Mouse (Mus musculus): ENCODE measurements around the gene Guca1b. TPM values are rescaled to one million over a fixed set of nuclear protein-coding genes. Genes with fewer than 3 reads are reported as not detected.

The Guca1b gene
- polyA plus RNA-seq, 1 experiment = 0.36 TPM

DNA sequence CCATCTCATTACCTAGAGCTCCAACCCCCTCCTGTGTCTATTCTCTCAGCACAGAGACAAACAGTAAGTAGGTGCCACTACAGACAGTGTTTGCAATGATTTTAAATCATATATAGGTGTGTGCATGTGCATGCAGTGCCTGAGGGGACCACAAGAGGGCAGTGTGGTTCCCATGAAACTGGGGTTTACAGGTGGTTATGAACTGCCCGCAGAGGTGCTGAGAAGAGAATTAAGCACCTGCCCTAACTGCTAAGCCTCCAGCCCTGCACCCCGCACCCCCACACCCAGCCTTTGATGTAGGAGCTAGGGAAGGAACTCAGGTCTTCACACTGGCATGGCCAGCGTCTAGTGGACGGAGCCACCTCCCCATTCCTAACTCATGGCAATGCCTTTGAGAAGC is 1.5 kb downstream of the Guca1b start:
- H3K4me1 ChIP-seq (ENCODE audit: control insufficient read depth, insufficient read depth, low read length) = peaks cover 3% of the 10 kb centered on the region
- TF ChIP-seq POLR2A (IDR thresholded peaks at IDR 0.05; ENCODE audit: control insufficient read depth, low read depth, low read length) (no peak), CTCF (IDR thresholded peaks at IDR 0.05; ENCODE audit: control insufficient read depth, insufficient read depth, insufficient replicate concordance, low read depth, low read length) (peak; percentile 82; the same call in 1 of the 2 replicates)
- no peaks in the 10 kb centered on the region for H3K27me3 ChIP-seq (ENCODE audit: control insufficient read depth, insufficient read depth, low read length)
- H3K27ac ChIP-seq (ENCODE audit: control insufficient read depth, insufficient read depth, low read depth, low read length) = no peak overlapping the region
- no peaks in the 10 kb centered on the region for H3K36me3 ChIP-seq (ENCODE audit: control insufficient read depth, insufficient read depth, low read length)
- H3K4me3 ChIP-seq (ENCODE audit: control insufficient read depth, low read depth, low read length) = no peak overlapping the region

DNA sequence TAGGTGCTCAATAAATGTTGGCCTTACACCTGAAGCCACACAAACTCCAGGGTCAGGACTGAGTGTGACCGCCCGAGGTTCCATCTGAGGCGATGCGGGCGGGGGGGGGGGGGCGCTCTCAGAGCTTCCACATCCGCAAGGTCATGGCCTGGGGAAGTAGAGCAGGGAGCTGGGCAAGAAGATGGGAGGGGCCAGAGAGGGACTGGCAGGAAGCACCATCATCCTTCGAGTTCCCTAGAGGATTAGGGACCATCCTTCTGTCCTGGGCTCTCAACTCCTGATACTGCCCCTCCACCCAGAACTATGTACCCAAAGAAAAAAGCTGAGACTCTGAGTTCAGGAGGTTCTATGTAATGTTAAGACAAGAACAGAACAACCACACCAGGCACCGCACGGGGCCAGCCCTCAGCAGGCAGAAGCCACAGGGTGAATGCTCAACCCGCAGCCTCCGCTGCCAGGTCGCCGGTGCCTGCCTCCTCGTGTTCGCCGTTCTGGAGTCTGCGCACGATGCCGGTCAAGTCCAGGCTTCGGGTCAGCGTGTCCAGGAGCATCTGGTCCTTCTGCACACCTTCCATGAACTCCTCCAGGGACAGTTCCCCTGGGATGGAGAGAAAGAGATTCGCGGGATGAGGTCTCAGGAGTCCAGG is 9.2 kb downstream of the Guca1b start:
- H3K4me1 ChIP-seq (ENCODE audit: control insufficient read depth, insufficient read depth, low read length) = peaks cover 23% of the 10 kb centered on the region
- TF ChIP-seq POLR2A (IDR thresholded peaks at IDR 0.05; ENCODE audit: control insufficient read depth, low read depth, low read length) (no peak), CTCF (IDR thresholded peaks at IDR 0.05; ENCODE audit: control insufficient read depth, insufficient read depth, insufficient replicate concordance, low read depth, low read length) (no peak)
- H3K27ac ChIP-seq (ENCODE audit: control insufficient read depth, insufficient read depth, low read depth, low read length) = no peak overlapping the region
- peak overlapping the region; percentile 47 for H3K4me3 ChIP-seq (ENCODE audit: control insufficient read depth, low read depth, low read length)
- no peaks in the 10 kb centered on the region; the same call in 1 of the 2 replicates for H3K27me3 ChIP-seq (ENCODE audit: control insufficient read depth, insufficient read depth, low read length)
- no peaks in the 10 kb centered on the region for H3K36me3 ChIP-seq (ENCODE audit: control insufficient read depth, insufficient read depth, low read length)

DNA sequence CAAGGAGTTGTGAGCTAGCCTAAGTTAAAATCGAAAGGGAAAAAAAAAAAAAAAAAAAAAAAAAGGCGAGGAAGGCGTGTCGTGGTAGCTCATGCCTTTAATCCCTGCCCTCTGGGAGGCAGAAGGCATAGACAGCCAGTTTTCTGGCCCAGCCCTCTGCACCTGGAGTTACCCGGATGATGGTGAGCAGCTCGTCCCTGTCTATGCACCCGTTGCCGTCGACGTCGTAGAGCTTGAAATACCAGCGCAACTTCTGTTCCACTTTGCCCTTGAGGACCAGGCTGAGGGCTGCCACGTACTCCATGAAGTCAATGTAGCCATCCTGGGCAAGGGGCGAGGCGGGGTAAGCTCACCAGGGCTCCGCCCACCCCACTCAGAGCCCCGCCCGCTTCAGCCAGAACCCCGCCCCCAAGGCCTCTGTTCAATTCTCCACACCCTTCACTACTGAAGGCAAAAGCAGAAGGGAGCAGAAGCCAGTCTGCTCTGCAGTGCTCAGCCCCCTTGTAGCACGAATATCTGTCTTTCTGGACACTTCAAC is 10.3 kb downstream of the Guca1b start:
- H3K4me1 ChIP-seq (ENCODE audit: control insufficient read depth, insufficient read depth, low read length) = peaks cover 23% of the 10 kb centered on the region
- H3K36me3 ChIP-seq (ENCODE audit: control insufficient read depth, insufficient read depth, low read length) = no peaks in the 10 kb centered on the region
- TF ChIP-seq POLR2A (IDR thresholded peaks at IDR 0.05; ENCODE audit: control insufficient read depth, low read depth, low read length) = no peak
- TF ChIP-seq CTCF (IDR thresholded peaks at IDR 0.05; ENCODE audit: control insufficient read depth, insufficient read depth, insufficient replicate concordance, low read depth, low read length) = no peak
- no peaks in the 10 kb centered on the region; the same call in 1 of the 2 replicates for H3K27me3 ChIP-seq (ENCODE audit: control insufficient read depth, insufficient read depth, low read length)
- peak overlapping the region; percentile 65 for H3K4me3 ChIP-seq (ENCODE audit: control insufficient read depth, low read depth, low read length)
- no peak overlapping the region for H3K27ac ChIP-seq (ENCODE audit: control insufficient read depth, insufficient read depth, low read depth, low read length)

DNA sequence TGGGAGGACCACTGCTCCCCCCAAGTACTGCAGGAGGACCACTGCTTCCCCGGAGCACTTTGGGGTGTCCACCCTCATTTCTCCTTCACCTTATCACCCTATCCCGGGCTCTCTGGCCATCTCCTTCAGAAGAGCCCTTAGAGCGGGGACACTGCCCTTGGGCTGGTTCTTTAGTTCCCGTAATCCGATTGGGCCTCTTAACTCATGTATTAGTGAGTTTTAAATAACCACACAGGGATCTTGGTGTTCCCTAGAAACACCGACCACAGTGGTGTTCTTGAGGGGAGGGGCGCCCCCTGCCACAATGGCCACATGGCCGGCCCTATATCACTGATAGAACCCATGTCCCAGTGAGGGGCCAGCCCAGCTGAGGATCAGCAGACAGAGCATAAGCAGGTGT is 13.9 kb downstream of the Guca1b start:
- TF ChIP-seq POLR2A (IDR thresholded peaks at IDR 0.05; ENCODE audit: control insufficient read depth, low read depth, low read length) (no peak), CTCF (IDR thresholded peaks at IDR 0.05; ENCODE audit: control insufficient read depth, insufficient read depth, insufficient replicate concordance, low read depth, low read length) (no peak)
- H3K4me3 ChIP-seq (ENCODE audit: control insufficient read depth, low read depth, low read length) = no peak overlapping the region
- H3K4me1 ChIP-seq (ENCODE audit: control insufficient read depth, insufficient read depth, low read length) = peaks cover 15% of the 10 kb centered on the region
- no peak overlapping the region for H3K27ac ChIP-seq (ENCODE audit: control insufficient read depth, insufficient read depth, low read depth, low read length)
- H3K36me3 ChIP-seq (ENCODE audit: control insufficient read depth, insufficient read depth, low read length) = no peaks in the 10 kb centered on the region
- no peaks in the 10 kb centered on the region; the same call in 1 of the 2 replicates for H3K27me3 ChIP-seq (ENCODE audit: control insufficient read depth, insufficient read depth, low read length)

DNA sequence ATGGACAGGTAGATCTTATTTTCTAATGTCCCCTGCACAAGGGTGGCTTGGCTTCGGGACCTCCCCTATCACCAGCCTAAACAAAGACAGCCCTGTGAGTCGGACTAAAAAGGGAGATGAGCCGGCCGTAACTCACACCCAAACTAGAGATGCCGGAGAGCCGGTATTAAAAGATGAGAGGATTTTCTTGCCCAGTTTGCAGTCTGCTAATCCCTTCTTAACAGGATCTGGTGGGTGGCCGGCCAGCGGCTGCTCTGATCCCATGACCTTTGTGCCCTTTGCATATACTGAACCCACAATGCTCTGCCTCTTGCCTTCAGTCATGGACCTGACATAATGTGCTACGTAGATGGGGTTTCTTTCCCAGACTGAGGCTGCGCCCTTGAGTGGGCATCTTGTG is 15.3 kb downstream of the Guca1b start, which contains the start of gene Guca1a:
TSS of gene Guca1a (minus strand) at position 134 of the 400 bp plus-strand sequence.
- Histone ChIP-seq H3K27ac (ENCODE audit: control insufficient read depth, insufficient read depth, low read depth, low read length) (no peak within 1 kb of the TSS), H3K4me1 (ENCODE audit: control insufficient read depth, insufficient read depth, low read length) (peaks cover 3% of the 10 kb centered on the region), H3K36me3 (ENCODE audit: control insufficient read depth, insufficient read depth, low read length) (no peaks in the 10 kb centered on the region), H3K4me3 (ENCODE audit: control insufficient read depth, low read depth, low read length) (no peak within 1 kb of the TSS), H3K27me3 (ENCODE audit: control insufficient read depth, insufficient read depth, low read length) (no peaks in the 10 kb centered on the region)
- TF ChIP-seq POLR2A (IDR thresholded peaks at IDR 0.05; ENCODE audit: control insufficient read depth, low read depth, low read length) = no peak
- TF ChIP-seq CTCF (IDR thresholded peaks at IDR 0.05; ENCODE audit: control insufficient read depth, insufficient read depth, insufficient replicate concordance, low read depth, low read length) = no peak

DNA sequence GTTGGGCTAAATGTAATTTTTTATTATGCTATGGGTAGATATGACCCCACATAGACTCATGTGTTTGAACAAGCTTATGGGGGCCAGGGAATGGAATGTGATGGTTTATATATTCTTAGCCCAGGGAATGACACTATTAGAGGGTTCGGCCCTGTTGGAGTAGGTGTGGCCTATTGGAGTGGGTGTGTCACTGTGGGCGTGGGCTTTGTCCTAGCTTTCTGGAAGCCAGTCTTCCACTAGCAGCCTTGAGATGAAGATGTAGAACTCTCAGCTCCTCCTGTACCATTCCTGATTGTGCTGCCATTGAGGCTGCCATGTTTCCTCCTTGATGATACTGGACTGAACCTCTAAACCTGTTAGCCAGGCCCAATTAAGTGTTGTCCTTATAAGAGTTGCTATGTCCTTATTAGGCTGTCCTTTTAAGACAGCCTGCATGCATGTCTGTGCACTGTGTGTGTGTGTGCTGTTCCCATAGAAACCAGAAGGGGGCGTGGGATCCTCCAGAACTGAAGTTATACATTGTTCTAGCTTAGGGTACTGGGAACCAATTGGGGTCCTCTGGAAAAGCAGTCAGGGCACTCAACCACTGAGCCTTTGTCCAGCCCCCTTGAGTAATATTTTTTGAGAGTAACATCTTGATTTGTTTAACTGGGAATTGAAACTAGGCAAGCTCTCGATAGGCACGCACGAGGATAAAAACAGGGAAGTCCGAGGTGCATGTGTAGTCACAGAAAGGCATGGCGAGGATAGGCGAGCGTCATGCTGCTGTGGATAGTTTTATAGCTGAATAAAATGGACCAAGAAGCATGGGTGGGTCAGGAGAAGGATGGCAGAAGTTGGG is 22.7 kb downstream of the Guca1b start:
- H3K4me1 ChIP-seq (ENCODE audit: control insufficient read depth, insufficient read depth, low read length) = peaks cover 5% of the 10 kb centered on the region
- H3K4me3 ChIP-seq (ENCODE audit: control insufficient read depth, low read depth, low read length) = no peak overlapping the region
- no peaks in the 10 kb centered on the region; the same call in 1 of the 2 replicates for H3K27me3 ChIP-seq (ENCODE audit: control insufficient read depth, insufficient read depth, low read length)
- H3K27ac ChIP-seq (ENCODE audit: control insufficient read depth, insufficient read depth, low read depth, low read length) = no peak overlapping the region
- H3K36me3 ChIP-seq (ENCODE audit: control insufficient read depth, insufficient read depth, low read length) = no peaks in the 10 kb centered on the region
- TF ChIP-seq POLR2A (IDR thresholded peaks at IDR 0.05; ENCODE audit: control insufficient read depth, low read depth, low read length) (no peak), CTCF (IDR thresholded peaks at IDR 0.05; ENCODE audit: control insufficient read depth, insufficient read depth, insufficient replicate concordance, low read depth, low read length) (no peak)

DNA sequence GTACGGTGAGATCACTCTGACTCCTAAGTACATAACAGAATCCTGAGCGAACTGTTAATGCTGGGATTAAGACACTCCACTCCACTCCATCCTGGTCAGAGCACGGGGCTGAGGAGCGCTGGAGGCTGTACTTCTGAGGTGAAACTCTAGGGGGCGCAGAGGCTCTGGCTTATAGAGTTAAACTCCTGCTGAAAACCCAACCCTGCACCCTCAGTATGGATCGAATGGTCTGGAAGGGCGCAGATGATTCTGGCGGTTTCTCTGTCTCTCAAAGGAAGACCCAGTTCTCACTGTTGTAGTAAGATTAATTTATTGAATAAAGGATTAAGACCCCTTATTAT is 23.3 kb downstream of the Guca1b start:
- no peak for TF ChIP-seq POLR2A (IDR thresholded peaks at IDR 0.05; ENCODE audit: control insufficient read depth, low read depth, low read length)
- TF ChIP-seq CTCF (IDR thresholded peaks at IDR 0.05; ENCODE audit: control insufficient read depth, insufficient read depth, insufficient replicate concordance, low read depth, low read length) = peak; percentile 79
- Histone ChIP-seq H3K27ac (ENCODE audit: control insufficient read depth, insufficient read depth, low read depth, low read length) (no peak overlapping the region), H3K36me3 (ENCODE audit: control insufficient read depth, insufficient read depth, low read length) (no peaks in the 10 kb centered on the region), H3K4me1 (ENCODE audit: control insufficient read depth, insufficient read depth, low read length) (peaks cover 5% of the 10 kb centered on the region), H3K27me3 (ENCODE audit: control insufficient read depth, insufficient read depth, low read length) (no peaks in the 10 kb centered on the region; the same call in 1 of the 2 replicates), H3K4me3 (ENCODE audit: control insufficient read depth, low read depth, low read length) (no peak overlapping the region)

Data from testis, adult 2 months (tissue).